Mouse (Mus musculus) lung, adult 2 months (tissue): ENCODE measurements at regions not wholly inside any gene's neighbourhood (a gene's known extent, or its start where the extent isn't known, plus 50 kb on each side); places are given as distances from the start of the nearest gene placed in this dataset.

Experiments used
- CTCF ChIP-seq: fragments of 200-500 bp; IDR thresholded peaks from 2 replicates; pipeline ENCODE4 v1.5.1; 2011; ENCODE audit warnings: mild to moderate bottlenecking, low read length, control low read depth; ENCODE audit not compliant: insufficient read depth
- POLR2A ChIP-seq: fragments of 200-500 bp; IDR thresholded peaks from 2 replicates; pipeline ENCODE4 v1.6.1; 2011; ENCODE audit warnings: low read depth, mild to moderate bottlenecking, control low read depth, low read length, borderline replicate concordance; ENCODE audit errors: extremely low read depth

- no peak for TF ChIP-seq POLR2A
- no peak for TF ChIP-seq CTCF
Observed at GRCm38 (mm10) chr8:26443735-26444134, 324.4 kb downstream of the Gm45692 start.
